Mouse (Mus musculus): Measurements from ENCODE around the gene 4933427I04Rik. TPM values are rescaled to one million over a fixed set of nuclear protein-coding genes. Genes with fewer than 3 reads are reported as not detected.

Gene 4933427I04Rik
- polyA plus RNA-seq (2015; fragmentation: Nextera tagmentation; extraction: Ambion mirVana): 0.05 and 0.10 TPM in 2 replicates

DNA sequence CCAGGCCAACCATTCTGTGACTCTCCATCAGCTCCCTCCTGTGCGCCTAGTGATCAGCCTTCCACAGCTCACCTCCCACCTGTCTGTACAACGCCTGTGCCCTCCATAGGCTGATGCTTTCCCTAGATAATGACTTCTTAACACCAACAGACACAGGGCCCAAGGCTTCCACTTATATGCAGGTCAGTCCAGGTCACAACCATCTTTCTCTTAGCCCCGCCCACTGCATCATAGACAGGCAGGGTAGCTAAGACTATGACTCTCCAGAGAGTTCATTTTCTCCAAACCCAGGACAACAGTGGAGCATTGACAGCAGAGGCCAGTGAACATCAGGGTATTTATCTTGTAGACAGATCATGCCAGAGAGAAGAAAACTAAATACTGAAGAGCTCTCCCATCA lies at the start of gene 4933427I04Rik:
Gene 4933427I04Rik (plus strand): TSS at position 301 of the 400 bp plus-strand sequence.
- no peak within 1 kb of the TSS for H3K9ac ChIP-seq (ENCODE audit: low read length)
- WGBS: 78% methylated on average over 3 of the region's 3 CpGs
- H3K27me3 ChIP-seq (ENCODE audit: control insufficient read depth, insufficient read depth, low read length): no peaks in the 10 kb centered on the region
- H3K4me3 ChIP-seq (replicated peaks; ENCODE audit: low read length): no peak within 1 kb of the TSS
- H3K9me3 ChIP-seq (replicated peaks; ENCODE audit: control insufficient read depth, low read length): no peaks in the 10 kb centered on the region
- H3K36me3 ChIP-seq (ENCODE audit: control insufficient read depth, insufficient read depth, low read length): no peaks in the 10 kb centered on the region
- H3K27ac ChIP-seq (ENCODE audit: low read length): no peak within 1 kb of the TSS
- no peak within 1 kb of the TSS for H3K4me2 ChIP-seq (ENCODE audit: low read depth, low read length)
- H3K4me1 ChIP-seq (ENCODE audit: control insufficient read depth, insufficient read depth, low read length): no peaks in the 10 kb centered on the region
- ATAC-seq (ENCODE audit: insufficient read depth, low FRiP score): no peak

GRCm38 (mm10) chr4:123810475-123811295 lies 48.8 kb upstream of the 4933427I04Rik start:
- H3K27ac ChIP-seq (ENCODE audit: low read length): peak overlapping the region; percentile 21; the same call in 1 of the 2 replicates
- H3K9me3 ChIP-seq (replicated peaks; ENCODE audit: control insufficient read depth, low read length): no peaks in the 10 kb centered on the region
- H3K27me3 ChIP-seq (ENCODE audit: control insufficient read depth, insufficient read depth, low read length): no peaks in the 10 kb centered on the region
- H3K4me2 ChIP-seq (ENCODE audit: low read depth, low read length): no peak overlapping the region
- 70% methylated on average over 12 of the region's 12 CpGs for WGBS
- no peak overlapping the region for H3K4me3 ChIP-seq (replicated peaks; ENCODE audit: low read length)
- no peaks in the 10 kb centered on the region for H3K4me1 ChIP-seq (ENCODE audit: control insufficient read depth, insufficient read depth, low read length)
- no peaks in the 10 kb centered on the region for H3K36me3 ChIP-seq (ENCODE audit: control insufficient read depth, insufficient read depth, low read length)
- ATAC-seq (ENCODE audit: insufficient read depth, low FRiP score): peak; percentile 85
- H3K9ac ChIP-seq (ENCODE audit: low read length): no peak overlapping the region

DNA sequence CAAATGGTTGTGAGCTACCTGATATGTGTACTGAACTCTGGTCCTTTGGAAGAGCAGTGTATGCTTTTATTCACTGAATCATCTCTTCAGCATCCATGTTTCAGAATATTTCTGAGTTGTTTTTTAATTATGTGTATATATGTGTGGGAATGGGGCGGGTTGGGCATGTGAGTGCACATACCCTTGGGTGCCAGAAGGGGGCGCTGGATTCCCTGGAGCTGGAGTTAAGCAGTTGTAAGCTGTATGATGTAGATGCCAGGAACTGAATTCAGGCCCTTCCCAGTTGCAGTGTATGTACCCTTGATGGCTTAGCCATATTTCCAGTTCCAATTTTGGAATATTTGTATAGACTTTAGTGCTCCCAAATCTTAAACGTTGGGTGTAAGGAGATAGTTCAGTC lies 47.0 kb upstream of the 4933427I04Rik start:
- H3K9ac ChIP-seq (ENCODE audit: low read length): no peak overlapping the region
- H3K4me3 ChIP-seq (replicated peaks; ENCODE audit: low read length): no peak overlapping the region
- no peak for ATAC-seq (ENCODE audit: insufficient read depth, low FRiP score)
- WGBS: 73% methylated on average over 3 of the region's 3 CpGs
- H3K9me3 ChIP-seq (replicated peaks; ENCODE audit: control insufficient read depth, low read length): no peaks in the 10 kb centered on the region
- H3K4me1 ChIP-seq (ENCODE audit: control insufficient read depth, insufficient read depth, low read length): no peaks in the 10 kb centered on the region
- H3K27ac ChIP-seq (ENCODE audit: low read length): no peak overlapping the region
- H3K27me3 ChIP-seq (ENCODE audit: control insufficient read depth, insufficient read depth, low read length): no peaks in the 10 kb centered on the region
- no peak overlapping the region for H3K4me2 ChIP-seq (ENCODE audit: low read depth, low read length)
- H3K36me3 ChIP-seq (ENCODE audit: control insufficient read depth, insufficient read depth, low read length): no peaks in the 10 kb centered on the region

- WGBS: 54% methylated on average over 7 of the region's 7 CpGs
- Histone ChIP-seq H3K4me3 (replicated peaks; ENCODE audit: low read length) (no peak overlapping the region), H3K9me3 (replicated peaks; ENCODE audit: control insufficient read depth, low read length) (no peaks in the 10 kb centered on the region), H3K36me3 (ENCODE audit: control insufficient read depth, insufficient read depth, low read length) (no peaks in the 10 kb centered on the region), H3K4me2 (ENCODE audit: low read depth, low read length) (no peak overlapping the region), H3K9ac (ENCODE audit: low read length) (no peak overlapping the region), H3K27me3 (ENCODE audit: control insufficient read depth, insufficient read depth, low read length) (no peaks in the 10 kb centered on the region), H3K27ac (ENCODE audit: low read length) (no peak overlapping the region), H3K4me1 (ENCODE audit: control insufficient read depth, insufficient read depth, low read length) (no peaks in the 10 kb centered on the region)
- ATAC-seq (ENCODE audit: insufficient read depth, low FRiP score): no peak
Measured at GRCm38 (mm10) chr4:123814030-123814501, 45.4 kb upstream of the 4933427I04Rik start.

- no peaks in the 10 kb centered on the region for H3K4me1 ChIP-seq (ENCODE audit: control insufficient read depth, insufficient read depth, low read length)
- H3K27ac ChIP-seq (ENCODE audit: low read length): no peak overlapping the region
- H3K27me3 ChIP-seq (ENCODE audit: control insufficient read depth, insufficient read depth, low read length): no peaks in the 10 kb centered on the region
- WGBS: 49% methylated on average over 4 of the region's 4 CpGs
- no peaks in the 10 kb centered on the region for H3K9me3 ChIP-seq (replicated peaks; ENCODE audit: control insufficient read depth, low read length)
- H3K9ac ChIP-seq (ENCODE audit: low read length): no peak overlapping the region
- no peak for ATAC-seq (ENCODE audit: insufficient read depth, low FRiP score)
- no peaks in the 10 kb centered on the region for H3K36me3 ChIP-seq (ENCODE audit: control insufficient read depth, insufficient read depth, low read length)
- no peak overlapping the region for H3K4me2 ChIP-seq (ENCODE audit: low read depth, low read length)
- no peak overlapping the region for H3K4me3 ChIP-seq (replicated peaks; ENCODE audit: low read length)
Measured at GRCm38 (mm10) chr4:123819093-123819610, 40.3 kb upstream of the 4933427I04Rik start.

DNA sequence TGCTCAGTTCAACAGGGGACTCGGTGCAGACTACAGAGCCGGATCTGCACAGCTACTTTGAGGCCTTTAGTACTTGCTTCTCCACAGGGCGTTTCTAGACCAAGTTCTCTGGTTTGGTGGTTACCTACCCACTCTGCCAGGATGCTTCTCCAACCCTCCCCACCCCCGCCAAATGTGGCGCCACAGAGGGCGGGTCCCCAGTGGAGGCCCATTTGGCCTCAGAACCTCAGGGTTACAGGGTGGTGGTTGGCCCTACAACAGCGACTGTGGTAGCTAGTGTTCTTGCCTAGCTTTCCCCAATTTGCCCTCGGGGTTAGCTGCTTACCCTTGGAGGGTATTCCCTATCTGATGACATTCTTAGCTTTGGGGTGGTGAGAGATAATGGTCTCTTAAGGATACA lies 17.4 kb upstream of the 4933427I04Rik start:
- H3K4me2 ChIP-seq (ENCODE audit: low read depth, low read length): no peak overlapping the region
- H3K4me1 ChIP-seq (ENCODE audit: control insufficient read depth, insufficient read depth, low read length): no peaks in the 10 kb centered on the region
- H3K9ac ChIP-seq (ENCODE audit: low read length): no peak overlapping the region
- WGBS: 83% methylated on average over 8 of the region's 8 CpGs
- peaks cover 4% of the 10 kb centered on the region; the same call in 1 of the 2 replicates for H3K9me3 ChIP-seq (replicated peaks; ENCODE audit: control insufficient read depth, low read length)
- no peaks in the 10 kb centered on the region for H3K36me3 ChIP-seq (ENCODE audit: control insufficient read depth, insufficient read depth, low read length)
- no peaks in the 10 kb centered on the region for H3K27me3 ChIP-seq (ENCODE audit: control insufficient read depth, insufficient read depth, low read length)
- ATAC-seq (ENCODE audit: insufficient read depth, low FRiP score): no peak
- no peak overlapping the region for H3K27ac ChIP-seq (ENCODE audit: low read length)
- H3K4me3 ChIP-seq (replicated peaks; ENCODE audit: low read length): no peak overlapping the region

DNA sequence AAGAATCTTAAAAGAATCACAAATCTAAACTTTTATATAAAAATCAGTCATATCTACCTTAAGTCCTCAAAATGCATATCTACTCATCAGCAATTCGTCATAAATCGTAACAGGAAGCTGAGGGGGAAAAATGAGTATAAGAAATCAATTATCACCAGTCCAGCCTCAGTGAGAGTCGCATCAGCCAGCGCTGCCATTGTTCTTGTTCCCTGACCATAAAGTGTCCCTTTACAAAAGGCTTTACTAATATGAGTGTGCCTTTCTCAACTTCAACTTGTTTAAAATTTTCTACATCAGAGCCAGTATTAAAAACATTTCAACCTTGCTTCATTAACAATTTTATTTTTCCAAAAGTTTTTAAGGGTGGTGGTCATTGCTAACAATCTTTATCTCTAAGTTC lies 2.6 kb upstream of the 4933427I04Rik start:
- H3K9ac ChIP-seq (ENCODE audit: low read length): no peak overlapping the region
- no peaks in the 10 kb centered on the region for H3K27me3 ChIP-seq (ENCODE audit: control insufficient read depth, insufficient read depth, low read length)
- H3K9me3 ChIP-seq (replicated peaks; ENCODE audit: control insufficient read depth, low read length): no peaks in the 10 kb centered on the region
- no peaks in the 10 kb centered on the region for H3K36me3 ChIP-seq (ENCODE audit: control insufficient read depth, insufficient read depth, low read length)
- no peak for ATAC-seq (ENCODE audit: insufficient read depth, low FRiP score)
- H3K4me1 ChIP-seq (ENCODE audit: control insufficient read depth, insufficient read depth, low read length): no peaks in the 10 kb centered on the region
- no peak overlapping the region for H3K27ac ChIP-seq (ENCODE audit: low read length)
- no peak overlapping the region for H3K4me2 ChIP-seq (ENCODE audit: low read depth, low read length)
- WGBS: 65% methylated on average over 4 of the region's 4 CpGs
- no peak overlapping the region for H3K4me3 ChIP-seq (replicated peaks; ENCODE audit: low read length)

DNA sequence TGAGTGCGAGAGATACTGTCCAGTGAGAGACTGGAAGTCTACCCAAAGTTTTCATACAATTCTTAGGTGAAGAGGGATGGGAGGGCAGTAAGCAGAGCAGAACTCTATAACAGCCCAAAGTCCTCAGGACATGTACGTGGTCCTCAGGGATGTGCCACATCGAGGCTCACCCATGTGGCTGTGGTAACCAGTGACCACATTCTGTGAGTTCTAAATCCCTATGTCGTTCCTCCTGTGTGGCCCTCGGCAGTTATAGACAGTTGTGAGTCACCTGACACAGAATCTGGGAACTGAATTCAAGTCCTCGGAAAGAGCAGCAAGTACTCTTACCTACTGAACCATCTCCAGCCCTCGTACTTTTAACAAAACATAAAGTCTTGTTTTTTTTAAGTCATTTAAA lies 1.4 kb upstream of the 4933427I04Rik start:
- no peak overlapping the region for H3K4me2 ChIP-seq (ENCODE audit: low read depth, low read length)
- no peak overlapping the region for H3K27ac ChIP-seq (ENCODE audit: low read length)
- no peak overlapping the region for H3K9ac ChIP-seq (ENCODE audit: low read length)
- H3K36me3 ChIP-seq (ENCODE audit: control insufficient read depth, insufficient read depth, low read length): no peaks in the 10 kb centered on the region
- H3K9me3 ChIP-seq (replicated peaks; ENCODE audit: control insufficient read depth, low read length): no peaks in the 10 kb centered on the region
- no peaks in the 10 kb centered on the region for H3K27me3 ChIP-seq (ENCODE audit: control insufficient read depth, insufficient read depth, low read length)
- H3K4me3 ChIP-seq (replicated peaks; ENCODE audit: low read length): no peak overlapping the region
- H3K4me1 ChIP-seq (ENCODE audit: control insufficient read depth, insufficient read depth, low read length): no peaks in the 10 kb centered on the region
- ATAC-seq (ENCODE audit: insufficient read depth, low FRiP score): no peak
- WGBS: 82% methylated on average over 7 of the region's 7 CpGs

GRCm38 (mm10) chr4:123859803-123860202 lies 324 bp downstream of the 4933427I04Rik start:
- Histone ChIP-seq H3K9me3 (replicated peaks; ENCODE audit: control insufficient read depth, low read length) (no peaks in the 10 kb centered on the region), H3K36me3 (ENCODE audit: control insufficient read depth, insufficient read depth, low read length) (no peaks in the 10 kb centered on the region), H3K9ac (ENCODE audit: low read length) (no peak overlapping the region), H3K4me3 (replicated peaks; ENCODE audit: low read length) (no peak overlapping the region), H3K4me1 (ENCODE audit: control insufficient read depth, insufficient read depth, low read length) (no peaks in the 10 kb centered on the region), H3K4me2 (ENCODE audit: low read depth, low read length) (no peak overlapping the region), H3K27me3 (ENCODE audit: control insufficient read depth, insufficient read depth, low read length) (no peaks in the 10 kb centered on the region), H3K27ac (ENCODE audit: low read length) (no peak overlapping the region)
- ATAC-seq (ENCODE audit: insufficient read depth, low FRiP score): no peak
- WGBS: 59% methylated on average over 2 of the region's 2 CpGs

Measured in stomach, embryonic 16.5 days (tissue).